Mouse (Mus musculus): ENCODE data around the gene Vmn1r178.
"Not testable (repeated sequence)": the region's sequence is repeated elsewhere in the genome, so short reads cannot be mapped to it uniquely, and the experiment has no call there.

Gene Vmn1r178

DNA sequence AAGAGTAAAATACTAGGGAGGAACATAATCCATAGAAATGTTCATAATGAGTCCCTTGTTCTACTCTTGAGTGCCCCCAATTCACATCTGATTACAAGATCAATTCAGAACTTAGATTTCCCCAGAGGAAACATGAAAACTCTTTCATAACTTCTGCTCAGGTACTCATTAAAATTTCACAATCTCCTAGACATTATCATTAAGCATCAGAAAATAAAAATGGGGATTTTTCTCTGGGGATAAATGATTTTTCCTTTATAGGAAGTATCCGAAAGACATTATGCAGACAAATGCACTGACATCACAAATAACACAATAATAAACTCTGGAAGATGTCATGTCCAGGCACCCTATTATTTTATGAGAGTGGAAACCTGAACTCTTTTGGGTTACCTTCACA lies at the start of gene Vmn1r178:
Vmn1r178 (plus strand) TSS at position 301 of the 400 bp plus-strand sequence.
- DNase-seq: no peak

DNA sequence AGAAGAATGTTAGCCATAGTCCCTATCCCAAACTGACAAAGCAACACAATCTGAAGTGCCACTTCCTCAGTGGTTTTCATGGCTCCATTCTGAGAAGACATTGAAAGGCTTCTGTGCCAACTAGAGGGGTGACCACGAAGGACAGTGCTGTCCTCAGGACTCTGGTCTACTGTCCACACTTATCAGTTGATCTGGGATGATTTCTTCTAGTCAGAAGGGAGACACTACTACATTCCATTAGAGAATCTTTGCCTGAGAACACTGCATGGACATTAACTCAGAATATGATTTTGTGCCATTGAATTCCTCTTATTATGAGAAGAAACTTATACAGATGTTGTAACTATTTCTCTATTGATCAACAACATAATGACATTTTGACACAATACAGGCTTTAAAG lies 25.5 kb upstream of the Vmn1r178 start, which contains the start of gene Vmn1r177:
Vmn1r177 (minus strand) TSS at position 101 of the 400 bp plus-strand sequence.
- DNase-seq: not testable (repeated sequence)

DNA sequence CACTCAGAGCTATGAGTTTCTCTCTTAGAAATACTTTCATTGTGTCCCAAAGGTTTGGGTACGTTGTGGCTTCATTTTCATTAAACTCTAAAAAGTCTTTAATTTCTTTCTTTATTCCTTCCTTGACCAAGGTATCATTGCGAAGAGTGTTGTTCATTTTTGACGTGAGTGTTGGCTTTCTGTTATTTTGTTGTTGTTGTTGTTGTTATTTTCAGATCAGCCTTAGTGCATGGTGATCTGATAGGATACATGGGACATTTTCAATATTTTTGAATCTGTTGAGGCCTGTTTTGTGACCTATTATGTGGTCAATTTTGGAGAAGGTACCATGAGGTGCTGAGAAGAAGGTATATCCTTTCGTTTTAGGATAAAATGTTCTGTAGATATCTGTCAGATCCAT lies 14.9 kb upstream of the Vmn1r178 start:
- DNase-seq: not testable (repeated sequence)

DNA sequence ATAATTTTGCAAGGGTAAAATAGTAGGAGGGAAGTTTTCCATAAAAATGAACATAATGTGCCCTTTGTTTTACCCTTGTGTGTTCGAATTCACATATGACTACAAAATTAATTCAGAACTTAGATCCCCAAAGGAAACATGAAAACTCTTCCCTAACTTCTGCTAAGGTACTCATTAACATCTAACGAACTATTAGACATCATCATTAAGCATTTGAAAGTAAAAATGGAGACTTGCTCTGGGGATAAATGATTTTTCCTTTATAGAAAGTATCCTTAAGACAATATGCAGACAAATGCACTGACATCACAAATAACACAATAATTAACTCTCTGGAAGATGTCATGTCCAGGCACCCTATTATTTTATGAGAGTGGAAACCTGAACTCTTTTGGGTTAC lies 34.9 kb downstream of the Vmn1r178 start, which contains the start of gene Vmn1r179:
Vmn1r179 (plus strand) TSS at position 301 of the 400 bp plus-strand sequence.
- DNase-seq: no peak
